Mouse (Mus musculus): ENCODE data around the gene Abcd4.

Abcd4 gene

GRCm38 (mm10) chr12:84616977-84617630 lies at the start of gene Abcd4:
Abcd4 (minus strand) TSS chr12:84617413.
- DNase-seq (ENCODE audit: low read depth) = peak; percentile 89

DNA sequence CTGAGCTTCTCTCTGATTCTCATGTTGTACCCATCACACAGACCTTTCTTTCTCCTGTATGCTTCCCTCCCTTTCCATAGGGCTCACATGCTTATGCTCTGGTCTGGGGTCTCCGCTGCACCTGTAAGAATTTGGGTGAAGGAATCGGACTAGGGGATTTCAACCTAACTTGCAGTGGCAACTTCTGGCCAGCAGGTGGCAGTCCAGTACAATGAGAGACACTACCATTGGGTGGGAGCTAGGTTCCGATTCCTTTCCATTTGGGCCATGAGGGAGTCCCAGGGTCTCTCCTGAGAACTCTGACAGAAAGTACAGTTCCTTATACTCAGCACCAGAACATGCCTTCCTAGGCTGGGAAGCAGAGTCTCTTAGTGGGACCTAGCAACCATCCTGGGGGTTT lies 36.7 kb upstream of the Abcd4 start:
- DNase-seq (ENCODE audit: low read depth) = peak; percentile 33

GRCm38 (mm10) chr12:84650234-84650633 lies 33.0 kb upstream of the Abcd4 start:
- DNase-seq (ENCODE audit: low read depth) = no peak

DNA sequence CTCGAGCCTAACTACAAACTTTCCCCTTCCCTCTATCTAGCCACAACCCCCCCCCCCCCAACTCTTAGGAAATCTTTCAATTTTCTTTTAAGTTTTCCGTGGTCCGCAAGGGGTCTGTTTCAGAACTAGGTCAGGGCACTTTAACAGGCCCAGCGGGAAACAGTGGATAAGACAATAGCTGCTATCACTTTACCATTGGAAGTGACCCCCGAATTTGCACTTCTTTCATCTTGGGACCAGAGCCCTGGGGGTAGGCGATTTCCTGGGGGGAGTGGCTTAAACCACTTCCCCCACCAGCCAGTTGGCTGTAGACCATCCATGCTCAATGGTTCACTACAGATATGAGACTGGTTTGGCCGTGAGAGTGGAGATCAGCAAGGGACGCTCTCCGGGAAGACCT lies 23.4 kb upstream of the Abcd4 start, which contains the start of gene Vrtn:
TSS of gene Vrtn (plus strand) at position 366 of the 400 bp plus-strand sequence.
- no peak for DNase-seq (ENCODE audit: low read depth)

DNA sequence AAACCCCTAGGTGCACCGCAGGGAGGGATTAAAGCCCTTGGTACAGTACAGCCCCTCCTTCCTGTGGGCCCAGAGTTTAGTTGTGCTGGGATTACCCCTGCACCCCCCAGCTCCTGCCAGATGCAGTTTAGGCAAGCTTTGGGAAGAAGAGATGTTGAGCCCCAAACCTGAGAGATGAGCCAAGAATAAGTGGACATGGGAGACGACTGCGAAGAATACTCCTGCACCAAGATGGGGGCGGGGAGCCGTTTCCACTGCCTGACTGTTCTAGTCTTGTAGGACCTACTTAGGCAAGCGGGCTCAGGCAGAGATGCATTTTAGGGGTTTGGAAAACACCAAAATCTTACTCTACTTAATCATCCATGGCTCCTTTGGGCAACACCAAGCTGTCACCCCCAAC lies 23.0 kb upstream of the Abcd4 start:
- no peak for DNase-seq (ENCODE audit: low read depth)

DNA sequence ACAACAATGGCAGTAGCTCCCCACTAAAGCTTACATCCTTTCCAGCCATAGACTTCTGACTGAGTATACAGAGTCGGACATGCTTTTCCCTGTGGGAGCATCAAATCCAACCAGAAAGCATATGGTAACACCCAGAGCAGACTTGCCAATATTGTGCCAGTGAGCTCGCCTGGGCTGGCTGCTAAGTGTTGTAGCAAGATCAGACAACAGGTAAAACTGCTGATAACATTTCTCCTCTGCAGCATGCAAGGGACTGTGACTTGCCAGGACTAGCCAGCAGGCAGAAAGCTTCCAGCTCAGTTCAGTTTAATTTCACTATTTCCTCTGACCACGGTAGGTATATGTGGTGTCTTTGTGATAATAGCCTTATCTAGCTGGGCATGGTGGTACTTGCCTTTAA lies 14.7 kb upstream of the Abcd4 start:
- no peak for DNase-seq (ENCODE audit: low read depth)

- DNase-seq (ENCODE audit: low read depth) = no peak
These were observed 7.9 kb upstream of the Abcd4 start for GRCm38 (mm10) chr12:84625116-84625515.

DNA sequence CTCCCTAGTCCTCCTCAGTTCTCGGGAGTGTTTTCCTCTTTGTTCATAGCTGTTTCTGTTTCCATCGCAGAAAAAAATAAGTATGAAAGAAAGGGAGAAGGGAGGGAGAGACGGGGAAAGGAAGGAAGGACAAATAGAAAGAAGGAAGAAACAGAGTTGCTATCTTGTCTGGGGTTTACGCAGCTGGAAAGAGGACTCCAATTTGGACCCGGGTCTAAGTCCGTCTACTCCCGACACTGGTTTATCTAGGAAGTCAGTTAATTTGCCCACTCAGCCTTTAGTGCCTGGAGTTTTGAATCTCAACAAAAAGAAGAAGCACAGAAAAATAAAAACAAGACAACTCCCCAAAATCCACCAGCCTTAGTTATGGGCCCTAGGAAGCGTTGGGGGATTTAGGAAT lies 7.4 kb upstream of the Abcd4 start:
- no peak for DNase-seq (ENCODE audit: low read depth)

GRCm38 (mm10) chr12:84620975-84621374 lies 3.8 kb upstream of the Abcd4 start:
- no peak for DNase-seq (ENCODE audit: low read depth)

- peak; percentile 32 for DNase-seq (ENCODE audit: low read depth)
These were observed 450 bp upstream of the Abcd4 start for GRCm38 (mm10) chr12:84617663-84618062.

DNA sequence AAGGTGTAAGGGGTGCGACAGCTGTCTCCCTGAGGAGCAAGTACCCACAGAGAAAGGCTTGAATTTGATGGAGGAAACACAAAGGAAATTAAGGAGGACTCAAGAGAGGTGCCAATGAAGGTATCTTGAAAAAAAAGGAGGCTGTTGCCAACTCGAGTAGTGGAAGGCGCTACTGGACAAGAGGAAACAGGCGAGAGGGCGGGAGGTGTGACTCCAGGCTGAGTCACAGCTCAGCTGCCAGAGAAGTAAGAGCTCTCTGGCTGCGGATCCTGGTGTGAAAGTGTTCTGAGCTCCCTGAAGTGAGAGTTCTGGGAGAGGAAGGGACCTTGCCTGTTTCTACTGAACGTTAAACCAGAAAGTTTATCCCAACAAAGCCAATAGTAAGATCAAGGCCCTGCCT lies 2.7 kb downstream of the Abcd4 start:
- no peak for DNase-seq (ENCODE audit: low read depth)

DNA sequence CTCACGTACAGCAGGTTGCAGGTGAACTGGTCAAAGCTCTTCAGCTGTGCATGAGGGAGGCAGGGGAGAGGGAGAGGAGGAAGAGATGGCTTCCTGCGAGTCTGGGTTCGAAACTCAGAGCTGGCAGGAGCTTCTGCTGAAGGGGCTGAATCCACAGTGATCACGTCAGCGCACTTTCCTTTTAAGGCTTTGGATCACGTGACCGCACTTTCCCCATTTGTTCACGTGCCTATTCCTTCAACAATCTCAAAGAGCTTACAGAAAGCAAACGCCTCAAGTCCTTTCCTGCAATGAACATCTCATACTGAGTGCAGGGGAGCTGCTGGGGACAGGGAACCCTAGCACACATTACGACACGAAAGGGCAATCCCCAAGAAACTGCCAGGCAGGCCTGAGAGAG lies 3.2 kb downstream of the Abcd4 start:
- DNase-seq (ENCODE audit: low read depth) = no peak

GRCm38 (mm10) chr12:84612518-84612917 lies 4.7 kb downstream of the Abcd4 start:
- DNase-seq (ENCODE audit: low read depth) = no peak

- no peak for DNase-seq (ENCODE audit: low read depth)
These were observed 5.5 kb downstream of the Abcd4 start for GRCm38 (mm10) chr12:84611718-84612117.

DNA sequence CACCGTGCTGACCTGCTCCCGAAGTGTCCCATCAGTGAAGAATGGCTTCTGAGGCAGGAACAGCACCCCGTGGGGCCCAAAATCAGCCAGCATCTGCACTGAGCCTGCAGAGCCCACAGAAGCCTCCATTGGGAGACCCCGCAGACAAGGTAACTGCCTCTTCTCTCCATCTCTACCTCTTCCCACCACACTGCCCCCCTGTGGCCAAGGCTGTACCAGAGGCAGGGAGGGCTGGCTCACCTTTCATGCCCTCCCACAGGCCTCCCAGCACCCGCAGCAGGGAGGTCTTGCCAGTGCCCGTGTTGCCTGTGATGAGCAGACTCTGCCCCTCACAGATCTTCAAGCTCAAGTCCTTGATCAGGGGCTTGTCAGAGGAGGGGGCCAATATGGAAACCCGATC lies 11.4 kb downstream of the Abcd4 start:
- no peak for DNase-seq (ENCODE audit: low read depth)

GRCm38 (mm10) chr12:84604001-84604400 lies 13.2 kb downstream of the Abcd4 start:
- DNase-seq (ENCODE audit: low read depth) = no peak

DNA sequence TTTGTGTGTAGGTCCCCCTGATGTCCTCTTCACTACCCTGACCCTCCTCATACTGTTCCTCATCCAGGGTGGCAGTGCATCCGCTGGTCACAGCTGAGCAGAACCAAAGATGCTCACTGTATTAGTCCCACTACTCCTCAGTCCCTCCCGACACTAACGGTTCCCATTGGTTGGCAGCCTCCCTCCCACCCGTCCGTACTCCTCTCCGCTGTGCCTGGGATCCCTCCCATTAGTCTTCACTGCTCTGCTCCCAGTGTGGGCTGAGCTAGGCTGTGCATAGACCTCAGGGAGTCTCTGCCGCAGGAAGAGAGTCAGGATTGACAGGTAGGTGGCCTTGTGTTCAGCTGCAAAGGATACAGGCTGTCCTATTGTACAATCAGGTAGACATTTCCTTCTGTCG lies 18.9 kb downstream of the Abcd4 start:
- DNase-seq (ENCODE audit: low read depth) = no peak

DNA sequence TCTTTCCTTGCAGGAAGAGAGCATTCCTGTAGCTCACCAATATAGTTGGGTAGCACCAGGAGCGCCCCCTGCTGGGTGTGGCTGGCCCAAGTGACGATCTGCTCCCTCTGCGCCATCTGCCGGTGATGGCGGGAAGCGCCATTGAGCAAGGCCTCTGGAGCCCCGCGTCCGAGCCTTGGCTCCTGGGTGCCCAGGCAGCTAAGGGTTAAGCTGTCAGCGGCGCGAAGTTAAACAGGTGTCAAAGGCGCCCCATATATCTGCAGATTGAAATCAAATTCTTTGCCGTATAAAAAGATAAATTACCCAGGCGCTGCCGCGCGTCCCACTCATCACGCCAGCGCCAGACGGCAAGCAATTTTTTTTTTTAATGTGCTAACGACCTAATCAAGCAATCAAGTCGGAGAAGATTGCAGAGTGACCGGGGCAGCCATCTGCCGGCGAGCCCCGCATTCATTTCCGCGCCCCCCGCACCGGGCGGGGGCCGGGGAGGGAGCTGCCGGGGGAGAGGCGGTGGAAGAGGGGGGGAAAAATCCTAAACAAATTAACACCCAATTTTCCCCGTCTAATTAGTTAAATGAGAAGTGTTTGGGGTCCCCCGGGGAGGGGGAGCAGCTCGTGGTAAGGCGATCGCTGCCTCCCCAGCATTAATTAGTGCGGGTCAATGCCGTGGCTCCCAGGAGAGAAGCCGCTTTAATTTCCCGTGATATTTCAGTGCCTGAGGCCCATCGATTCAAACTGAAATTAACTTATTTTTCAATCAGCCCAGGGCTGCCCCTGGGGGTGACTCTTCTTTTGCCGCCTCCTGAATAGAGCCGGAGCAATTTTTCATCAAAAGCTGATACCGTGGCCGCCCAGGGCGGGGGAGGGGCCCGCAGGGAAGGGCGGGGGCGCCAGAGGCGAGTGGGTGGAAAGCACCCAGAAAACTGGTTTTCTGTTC lies 27.1 kb downstream of the Abcd4 start:
- DNase-seq (ENCODE audit: low read depth) = peak; percentile 74

- DNase-seq (ENCODE audit: low read depth) = no peak
These were observed 35.9 kb downstream of the Abcd4 start for GRCm38 (mm10) chr12:84581285-84581684.

DNA sequence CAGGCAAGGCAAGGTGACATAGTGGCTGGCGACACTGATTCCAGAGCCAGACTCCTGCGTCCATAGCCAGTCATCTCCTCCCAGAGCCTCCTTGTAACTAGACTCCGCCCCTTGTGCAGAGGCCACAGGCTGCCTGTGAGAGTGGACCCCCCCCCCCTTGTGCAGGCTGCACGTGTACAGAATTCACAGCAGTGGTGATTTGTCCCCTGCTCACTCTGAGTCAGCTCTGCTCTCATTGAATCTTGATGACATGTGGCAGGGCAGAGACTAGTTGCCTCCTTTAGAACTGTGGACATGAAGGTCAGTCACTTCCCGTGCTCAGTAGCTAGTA lies 38.8 kb downstream of the Abcd4 start:
- DNase-seq (ENCODE audit: low read depth) = no peak

DNA sequence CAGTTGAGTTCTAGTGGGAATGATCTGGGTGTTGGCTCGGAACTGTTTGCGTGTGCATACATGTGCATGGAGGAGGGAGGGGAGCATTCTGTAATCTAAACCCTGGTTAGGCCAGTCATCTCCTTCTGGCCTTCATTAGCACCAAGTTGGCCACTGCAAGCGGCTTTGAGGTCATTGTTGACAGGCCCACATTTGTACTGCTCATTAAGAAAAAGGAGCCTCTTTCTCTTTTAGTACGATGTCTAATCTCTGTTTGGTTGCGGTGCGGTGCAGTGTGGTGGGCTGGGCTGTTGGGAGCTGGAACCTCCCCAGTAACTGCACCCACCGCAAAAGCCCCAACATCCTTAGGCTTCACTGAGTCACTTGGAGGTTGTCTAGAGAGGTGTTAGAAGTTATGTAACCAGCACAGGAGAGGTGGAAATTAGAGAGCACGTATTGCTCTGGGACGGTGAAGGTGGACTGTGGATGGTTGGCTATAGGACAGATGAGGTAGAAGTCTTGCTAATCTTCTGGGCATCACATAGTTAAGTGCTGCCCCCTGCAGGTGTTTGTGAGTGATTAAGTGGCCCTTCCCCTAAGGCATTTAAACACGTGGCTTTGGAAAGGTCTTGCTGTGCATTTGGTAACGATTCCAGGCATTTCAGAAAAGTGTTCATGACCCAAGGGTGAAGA lies 39.3 kb downstream of the Abcd4 start:
- no peak for DNase-seq (ENCODE audit: low read depth)

DNA sequence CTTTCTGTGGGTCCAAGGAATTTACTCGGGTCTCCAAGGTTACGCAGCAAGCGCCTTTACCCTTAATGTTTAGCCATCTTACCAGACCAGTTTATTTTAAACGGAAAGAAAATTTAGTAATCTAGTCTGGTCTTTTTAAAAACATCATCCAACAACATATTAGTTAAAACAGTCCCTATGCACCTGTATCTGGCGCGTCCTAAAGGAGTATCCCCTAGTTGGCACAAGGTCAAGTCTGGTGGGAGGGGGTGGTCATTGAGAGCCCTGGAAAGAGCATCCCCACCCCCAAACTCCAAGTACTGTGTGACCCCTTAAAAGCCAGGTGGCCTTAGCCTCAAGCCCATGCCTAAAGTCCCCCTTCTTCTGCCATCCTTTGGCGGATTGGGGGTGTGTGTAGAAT lies 44.1 kb downstream of the Abcd4 start:
- DNase-seq (ENCODE audit: low read depth) = no peak

- no peak for DNase-seq (ENCODE audit: low read depth)
These were observed 44.9 kb downstream of the Abcd4 start for GRCm38 (mm10) chr12:84572341-84572720.

Measured in c-Kit-positive CD71-positive TER-119-negative erythroid progenitor cells, embryonic 14.5 days (primary cell).